Mouse (Mus musculus): ENCODE measurements around the gene Olfr982. TPM values are rescaled to one million over a fixed set of nuclear protein-coding genes. Genes with fewer than 3 reads are reported as not detected.

Gene Olfr982
- polyA plus RNA-seq (2015; fragmentation: Nextera tagmentation; extraction: Ambion mirVana) = not detected in 2 replicates

DNA sequence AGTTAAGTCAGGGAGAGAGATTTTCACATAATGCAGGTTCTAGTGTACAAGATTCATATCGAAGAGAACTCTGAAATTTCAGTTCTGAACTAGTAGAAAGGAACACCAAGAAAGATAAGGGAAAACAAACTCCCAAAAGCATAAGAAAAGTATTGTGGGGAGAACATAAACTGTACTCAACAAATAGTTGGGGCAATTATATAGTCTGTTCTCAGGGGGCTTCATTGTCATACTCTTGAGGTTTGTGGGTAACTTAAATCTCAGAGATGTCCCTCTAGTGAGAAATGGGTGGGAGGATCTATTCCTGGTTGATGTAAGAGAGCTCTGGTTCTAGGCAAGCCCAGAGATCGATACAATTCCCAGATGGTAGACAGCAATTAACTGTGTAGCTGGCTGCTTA, at the start of gene Olfr982:
TSS of gene Olfr982 (plus strand) at position 301 of the 400 bp plus-strand sequence.
- Histone ChIP-seq H3K36me3 (ENCODE audit: insufficient read depth, low read length) (no peaks in the 10 kb centered on the region), H3K9ac (ENCODE audit: low read depth, low read length) (no peak within 1 kb of the TSS), H3K9me3 (replicated peaks; ENCODE audit: low read length) (no peaks in the 10 kb centered on the region), H3K4me1 (replicated peaks; ENCODE audit: insufficient read depth, low read length) (no peaks in the 10 kb centered on the region), H3K4me2 (ENCODE audit: low read length) (no peak within 1 kb of the TSS), H3K27me3 (ENCODE audit: insufficient read depth, low read length) (no peaks in the 10 kb centered on the region), H3K27ac (no peak within 1 kb of the TSS), H3K4me3 (replicated peaks; ENCODE audit: low read depth, low read length) (no peak within 1 kb of the TSS)
- DNase-seq (ENCODE audit: low spot score) (no peak), ATAC-seq (replicated peaks; ENCODE audit: low FRiP score, low read depth) (no peak)
- no peak for TF ChIP-seq CTCF (IDR thresholded peaks at IDR 0.05; ENCODE audit: low read depth)
- WGBS = 80% methylated on average over 2 of the region's 2 CpGs

DNA sequence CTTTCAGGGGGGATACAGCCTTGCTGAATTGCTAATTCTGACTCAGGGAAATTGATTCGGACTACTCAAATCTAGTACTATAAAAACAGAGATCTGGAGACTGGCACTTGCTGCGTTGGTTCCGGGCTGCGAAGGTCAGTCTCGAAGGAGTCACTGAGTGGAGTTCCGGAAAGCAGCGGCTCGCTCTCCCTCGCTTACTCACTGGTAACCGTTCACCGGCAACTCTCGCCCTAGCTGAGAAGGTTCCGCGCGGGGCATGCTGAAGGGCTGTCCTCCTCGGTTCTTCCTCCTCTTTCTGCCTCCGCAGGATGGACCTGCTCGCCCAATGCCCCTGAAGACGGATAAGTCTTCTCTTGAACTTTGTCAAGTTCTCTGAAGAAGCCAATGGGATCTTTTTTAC, 23.5 kb upstream of the Olfr982 start:
- no peaks in the 10 kb centered on the region for H3K36me3 ChIP-seq (ENCODE audit: insufficient read depth, low read length)
- H3K9ac ChIP-seq (ENCODE audit: low read depth, low read length) = no peak overlapping the region
- H3K4me1 ChIP-seq (replicated peaks; ENCODE audit: insufficient read depth, low read length) = no peaks in the 10 kb centered on the region
- no peak overlapping the region for H3K27ac ChIP-seq
- DNase-seq (ENCODE audit: low spot score) (no peak), ATAC-seq (replicated peaks; ENCODE audit: low FRiP score, low read depth) (no peak)
- no peaks in the 10 kb centered on the region for H3K27me3 ChIP-seq (ENCODE audit: insufficient read depth, low read length)
- no peak overlapping the region for H3K4me2 ChIP-seq (ENCODE audit: low read length)
- H3K4me3 ChIP-seq (replicated peaks; ENCODE audit: low read depth, low read length) = no peak overlapping the region
- TF ChIP-seq CTCF (IDR thresholded peaks at IDR 0.05; ENCODE audit: low read depth) = no peak
- WGBS = 95% methylated on average over 19 of the region's 19 CpGs
- no peaks in the 10 kb centered on the region for H3K9me3 ChIP-seq (replicated peaks; ENCODE audit: low read length)

DNA sequence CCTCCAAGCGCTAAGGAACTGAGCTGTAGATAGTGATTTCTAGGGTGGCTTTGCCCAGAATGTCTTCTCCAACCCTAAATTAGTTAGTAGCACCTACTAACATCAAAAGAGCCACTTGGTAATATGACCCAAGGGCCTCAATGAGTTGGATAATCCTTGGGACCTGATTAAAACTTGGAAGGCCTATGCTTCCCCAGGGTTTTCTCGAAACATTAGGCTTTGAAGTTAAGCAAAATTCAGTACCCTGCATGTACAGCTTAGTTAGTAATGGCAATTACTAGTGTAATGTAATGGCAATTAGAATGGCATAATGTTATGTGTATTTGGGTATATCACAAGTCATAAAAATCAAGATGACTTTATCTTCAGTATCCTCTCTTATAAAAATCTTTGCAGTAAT, 19.9 kb downstream of the Olfr982 start, which contains the start of gene Olfr983:
TSS of gene Olfr983 (minus strand) at position 101 of the 400 bp plus-strand sequence.
- Histone ChIP-seq H3K27ac (no peak within 1 kb of the TSS), H3K27me3 (ENCODE audit: insufficient read depth, low read length) (no peaks in the 10 kb centered on the region), H3K9ac (ENCODE audit: low read depth, low read length) (no peak within 1 kb of the TSS), H3K4me3 (replicated peaks; ENCODE audit: low read depth, low read length) (no peak within 1 kb of the TSS), H3K9me3 (replicated peaks; ENCODE audit: low read length) (no peaks in the 10 kb centered on the region), H3K4me2 (ENCODE audit: low read length) (no peak within 1 kb of the TSS), H3K36me3 (ENCODE audit: insufficient read depth, low read length) (no peaks in the 10 kb centered on the region), H3K4me1 (replicated peaks; ENCODE audit: insufficient read depth, low read length) (no peaks in the 10 kb centered on the region)
- no peak for DNase-seq (ENCODE audit: low spot score)
- ATAC-seq (replicated peaks; ENCODE audit: low FRiP score, low read depth) = no peak
- WGBS = 78% methylated on average over 2 of the region's 2 CpGs
- TF ChIP-seq CTCF (IDR thresholded peaks at IDR 0.05; ENCODE audit: low read depth) = no peak

DNA sequence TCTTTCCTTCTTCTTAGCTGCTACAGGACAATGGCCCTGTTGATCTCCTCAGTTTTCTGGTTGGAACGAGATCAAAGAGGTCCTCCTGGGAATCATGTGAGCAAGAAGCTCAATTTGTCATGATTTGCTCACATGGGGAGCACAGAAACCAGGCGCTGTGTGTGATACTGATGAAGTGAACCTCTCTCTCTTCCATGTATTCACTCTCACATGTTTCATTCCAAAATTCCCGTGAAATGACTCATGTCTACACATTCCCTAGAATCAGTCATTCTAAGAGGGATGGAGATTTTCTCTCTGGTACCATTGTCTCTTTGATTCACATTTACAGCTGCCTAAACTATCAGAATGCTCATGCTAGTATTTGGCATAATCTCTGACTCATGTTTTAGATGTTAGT, 21.1 kb downstream of the Olfr982 start:
- TF ChIP-seq CTCF (IDR thresholded peaks at IDR 0.05; ENCODE audit: low read depth) = no peak
- H3K27ac ChIP-seq = no peak overlapping the region
- H3K4me3 ChIP-seq (replicated peaks; ENCODE audit: low read depth, low read length) = no peak overlapping the region
- DNase-seq (ENCODE audit: low spot score) = no peak
- H3K27me3 ChIP-seq (ENCODE audit: insufficient read depth, low read length) = no peaks in the 10 kb centered on the region
- H3K9ac ChIP-seq (ENCODE audit: low read depth, low read length) = no peak overlapping the region
- H3K4me1 ChIP-seq (replicated peaks; ENCODE audit: insufficient read depth, low read length) = no peaks in the 10 kb centered on the region
- no peaks in the 10 kb centered on the region for H3K36me3 ChIP-seq (ENCODE audit: insufficient read depth, low read length)
- no peak for ATAC-seq (replicated peaks; ENCODE audit: low FRiP score, low read depth)
- WGBS = 64% methylated on average over 3 of the region's 3 CpGs
- no peak overlapping the region for H3K4me2 ChIP-seq (ENCODE audit: low read length)
- H3K9me3 ChIP-seq (replicated peaks; ENCODE audit: low read length) = no peaks in the 10 kb centered on the region

GRCm38 (mm10) chr9:40114106-40114505, 40.5 kb downstream of the Olfr982 start, which contains the start of gene Olfr984:
TSS of gene Olfr984 (minus strand) at chr9:40114206.
- 86% methylated on average over 2 of the region's 2 CpGs for WGBS
- DNase-seq (ENCODE audit: low spot score) (no peak), ATAC-seq (replicated peaks; ENCODE audit: low FRiP score, low read depth) (no peak)
- H3K27me3 ChIP-seq (ENCODE audit: insufficient read depth, low read length) = no peaks in the 10 kb centered on the region
- TF ChIP-seq CTCF (IDR thresholded peaks at IDR 0.05; ENCODE audit: low read depth) = no peak
- no peak within 1 kb of the TSS for H3K9ac ChIP-seq (ENCODE audit: low read depth, low read length)
- H3K4me3 ChIP-seq (replicated peaks; ENCODE audit: low read depth, low read length) = no peak within 1 kb of the TSS
- no peak within 1 kb of the TSS for H3K27ac ChIP-seq
- no peak within 1 kb of the TSS for H3K4me2 ChIP-seq (ENCODE audit: low read length)
- H3K9me3 ChIP-seq (replicated peaks; ENCODE audit: low read length) = no peaks in the 10 kb centered on the region
- H3K4me1 ChIP-seq (replicated peaks; ENCODE audit: insufficient read depth, low read length) = peaks cover 3% of the 10 kb centered on the region; the same call in 1 of the 2 replicates
- no peaks in the 10 kb centered on the region for H3K36me3 ChIP-seq (ENCODE audit: insufficient read depth, low read length)

DNA sequence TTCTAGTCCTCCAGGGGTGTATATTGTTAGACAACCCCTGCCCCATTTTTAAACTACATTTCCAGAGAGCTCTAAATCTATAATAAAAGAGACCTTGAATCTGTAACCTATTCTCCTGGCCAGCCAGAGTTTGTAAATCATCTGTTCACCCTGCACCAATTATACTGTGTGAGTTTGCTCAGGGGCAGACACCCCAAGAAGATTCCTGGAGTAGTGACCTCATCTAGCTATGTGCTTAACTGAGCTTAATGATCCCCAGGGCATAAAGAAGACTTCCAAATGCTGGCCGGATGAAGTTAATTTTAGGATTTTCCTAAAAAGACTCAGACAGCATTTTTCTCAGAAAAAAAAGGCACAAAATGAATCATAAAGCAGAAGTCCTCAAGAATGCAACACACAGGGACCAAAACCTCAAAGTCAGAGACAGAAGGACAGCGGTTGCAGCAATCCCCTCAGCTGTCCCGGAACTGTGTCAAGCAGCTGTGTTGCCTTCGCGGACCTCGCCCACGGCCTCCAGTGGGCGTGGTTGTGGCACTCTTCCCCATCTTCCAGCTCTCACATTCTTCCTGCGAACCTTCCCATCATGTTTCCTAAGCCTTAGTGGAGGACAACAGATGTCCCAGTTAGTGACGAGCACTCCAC, 43.1 kb downstream of the Olfr982 start:
- peak; percentile 64 for DNase-seq (ENCODE audit: low spot score)
- peak overlapping the region; percentile 47 for H3K27ac ChIP-seq
- peaks cover 3% of the 10 kb centered on the region; the same call in 1 of the 2 replicates for H3K4me1 ChIP-seq (replicated peaks; ENCODE audit: insufficient read depth, low read length)
- no peaks in the 10 kb centered on the region for H3K27me3 ChIP-seq (ENCODE audit: insufficient read depth, low read length)
- no peak overlapping the region for H3K9ac ChIP-seq (ENCODE audit: low read depth, low read length)
- H3K4me3 ChIP-seq (replicated peaks; ENCODE audit: low read depth, low read length) = no peak overlapping the region
- H3K36me3 ChIP-seq (ENCODE audit: insufficient read depth, low read length) = no peaks in the 10 kb centered on the region
- no peak for TF ChIP-seq CTCF (IDR thresholded peaks at IDR 0.05; ENCODE audit: low read depth)
- ATAC-seq (replicated peaks; ENCODE audit: low FRiP score, low read depth) = peak; percentile 61; the same call in 1 of the 2 replicates
- H3K4me2 ChIP-seq (ENCODE audit: low read length) = peak overlapping the region; percentile 27; the same call in 1 of the 2 replicates
- WGBS = 40% methylated on average over 10 of the region's 10 CpGs
- H3K9me3 ChIP-seq (replicated peaks; ENCODE audit: low read length) = no peaks in the 10 kb centered on the region

Measured in kidney, postnatal 0 days (tissue).